Mouse (Mus musculus) testis, adult 2 months (tissue): ENCODE results near the gene Pms2. TPM values are rescaled to one million over a fixed set of nuclear protein-coding genes. Genes with fewer than 3 reads are reported as not detected.

ENCODE experiments used
- H3K27ac ChIP-seq: fragments of 200-500 bp; 2 replicates; pipeline ENCODE4 v1.5.1; 2012; ENCODE audit warnings: low read depth, low read length; ENCODE audit not compliant: control insufficient read depth, insufficient read depth
- H3K27me3 ChIP-seq: fragments of 200-500 bp; 2 replicates; pipeline ENCODE4 v1.6.1; 2012; ENCODE audit warnings: mild to moderate bottlenecking, low read length, moderate library complexity; ENCODE audit not compliant: control insufficient read depth, insufficient read depth
- H3K36me3 ChIP-seq: fragments of 200-500 bp; 2 replicates; pipeline ENCODE4 v1.6.1; 2012; ENCODE audit warnings: mild to moderate bottlenecking, low read length; ENCODE audit not compliant: control insufficient read depth, insufficient read depth
- H3K4me1 ChIP-seq: fragments of 200-500 bp; 2 replicates; pipeline ENCODE4 v1.6.1; 2012; ENCODE audit warnings: low read length; ENCODE audit not compliant: control insufficient read depth, insufficient read depth
- H3K4me3 ChIP-seq: fragments of 200-500 bp; 2 replicates; pipeline ENCODE4 v1.5.1; 2012; ENCODE audit warnings: low read depth, mild to moderate bottlenecking, low read length, moderate library complexity, mixed read lengths; ENCODE audit not compliant: control insufficient read depth
- CTCF ChIP-seq: fragments of 200-500 bp; IDR thresholded peaks from 2 replicates; pipeline ENCODE4 v1.5.1; 2012; ENCODE audit warnings: low read depth, mild to moderate bottlenecking, inconsistent platforms, low read length, moderate library complexity; ENCODE audit not compliant: control insufficient read depth, insufficient read depth, insufficient replicate concordance
- POLR2A ChIP-seq: fragments of 200-500 bp; IDR thresholded peaks from 2 replicates; pipeline ENCODE4 v1.6.1; 2012; ENCODE audit warnings: low read depth, mild to moderate bottlenecking, inconsistent platforms, low read length, moderate library complexity; ENCODE audit not compliant: control insufficient read depth
- polyA plus RNA-seq: library from polyadenylated mRNA; depleted of rRNA; stranded (reverse); fragments of >200 nt; gene quantifications from 2 replicates; pipeline ENCODE4 v1.2.3, GENCODE M21; 2012

The Pms2 gene
- polyA plus RNA-seq, 1 experiment, result 3.4 TPM

DNA sequence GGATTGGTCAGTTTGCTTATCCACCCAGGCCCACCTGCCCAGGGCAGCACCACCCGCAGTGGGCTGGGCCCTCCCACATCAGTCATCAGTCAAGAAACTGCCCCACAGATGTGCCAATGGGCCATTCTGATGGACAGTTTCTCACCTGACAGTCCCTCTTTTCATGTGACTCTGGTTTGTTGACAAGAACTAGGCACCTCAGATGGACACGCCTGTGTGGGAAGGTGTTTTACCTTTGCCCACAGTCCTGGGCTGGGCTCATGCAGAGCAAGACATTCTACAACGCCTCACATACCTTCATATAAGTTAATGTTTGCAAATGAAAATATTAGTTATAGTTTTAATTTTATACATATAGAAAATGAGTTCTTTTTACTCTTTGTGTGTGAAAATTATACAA lies 8.4 kb downstream of the Pms2 start:
- no peak overlapping the region for H3K27ac ChIP-seq
- H3K36me3 ChIP-seq, result peaks cover 5% of the 10 kb centered on the region
- H3K4me3 ChIP-seq, result no peak overlapping the region
- TF ChIP-seq CTCF (no peak), POLR2A (no peak)
- no peaks in the 10 kb centered on the region for H3K27me3 ChIP-seq
- no peaks in the 10 kb centered on the region for H3K4me1 ChIP-seq

DNA sequence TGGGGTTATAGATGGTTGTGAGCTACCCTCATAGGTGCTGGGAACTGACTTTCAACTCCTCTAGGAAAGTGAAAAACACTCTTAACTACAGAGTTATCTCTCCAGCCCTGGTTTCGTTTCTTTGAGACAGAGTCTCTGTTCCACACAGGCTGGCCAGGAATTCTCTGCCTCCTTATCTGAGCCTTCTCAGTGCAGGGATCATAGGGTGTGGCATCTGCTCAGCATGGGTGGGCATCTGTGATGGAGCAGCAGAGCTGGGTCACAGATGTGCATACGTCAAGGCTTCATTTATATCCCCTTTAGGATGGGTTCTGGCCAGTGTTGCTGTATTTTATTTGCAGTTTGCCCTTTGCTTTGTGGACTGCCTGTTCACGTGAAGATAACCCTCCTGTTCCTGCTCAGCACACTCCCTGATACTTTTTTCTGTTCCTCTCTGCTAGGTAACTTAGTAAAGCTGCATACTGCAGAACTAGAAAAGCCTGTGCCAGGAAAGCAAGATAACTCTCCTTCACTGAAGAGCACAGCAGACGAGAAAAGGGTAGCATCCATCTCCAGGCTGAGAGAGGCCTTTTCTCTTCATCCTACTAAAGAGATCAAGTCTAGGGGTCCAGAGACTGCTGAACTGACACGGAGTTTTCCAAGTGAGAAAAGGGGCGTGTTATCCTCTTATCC lies 15.2 kb downstream of the Pms2 start:
- no peak overlapping the region for H3K27ac ChIP-seq
- H3K27me3 ChIP-seq, result no peaks in the 10 kb centered on the region
- peaks cover 2% of the 10 kb centered on the region; the same call in 1 of the 2 replicates for H3K36me3 ChIP-seq
- H3K4me3 ChIP-seq, result no peak overlapping the region
- no peaks in the 10 kb centered on the region for H3K4me1 ChIP-seq
- TF ChIP-seq CTCF (no peak), POLR2A (no peak)

DNA sequence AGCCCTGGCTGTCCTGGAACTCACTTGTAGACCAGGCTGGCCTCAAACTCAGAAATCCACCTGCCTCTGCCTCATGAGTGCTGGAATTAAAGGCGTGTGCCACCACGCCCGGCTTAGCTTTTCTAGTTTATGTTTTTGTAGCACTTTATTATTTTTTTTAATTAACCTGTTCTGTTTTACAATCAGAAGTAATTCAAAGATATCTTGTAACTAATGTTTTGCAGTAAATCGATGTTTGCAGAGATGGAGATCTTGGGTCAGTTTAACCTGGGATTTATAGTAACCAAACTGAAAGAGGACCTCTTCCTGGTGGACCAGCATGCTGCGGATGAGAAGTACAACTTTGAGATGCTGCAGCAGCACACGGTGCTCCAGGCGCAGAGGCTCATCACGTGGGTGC lies 18.1 kb downstream of the Pms2 start, which contains the start of gene Gm42421:
Gm42421 (plus strand) TSS at position 301 of the 400 bp plus-strand sequence.
- TF ChIP-seq CTCF, result no peak
- TF ChIP-seq POLR2A, result no peak
- no peak within 1 kb of the TSS for H3K4me3 ChIP-seq

DNA sequence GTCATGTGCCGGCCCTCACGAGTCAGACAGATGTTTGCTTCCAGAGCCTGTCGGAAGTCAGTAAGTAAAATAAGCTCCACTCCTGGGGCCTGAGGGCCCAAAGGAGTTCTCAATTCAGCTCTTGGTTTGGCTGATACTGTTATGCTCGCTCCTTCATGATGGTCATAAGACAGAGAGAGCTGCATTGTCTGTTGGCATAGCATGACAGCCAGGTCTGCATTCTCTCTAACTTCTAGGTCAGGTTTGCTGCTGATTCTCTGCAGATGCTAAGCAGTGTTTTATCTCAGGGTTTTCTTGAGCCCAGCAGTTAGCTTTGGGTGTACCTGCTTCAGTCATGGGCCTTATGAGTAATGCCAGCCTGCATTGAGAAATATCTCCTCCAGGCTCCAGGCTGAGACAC lies 19.5 kb downstream of the Pms2 start:
- TF ChIP-seq POLR2A (no peak), CTCF (no peak)
- Histone ChIP-seq H3K4me3 (no peak overlapping the region), H3K4me1 (0 out of 2 replicates have a peak, but pooled peaks cover 6% of the 10 kb centered on the region), H3K27ac (no peak overlapping the region), H3K27me3 (no peaks in the 10 kb centered on the region), H3K36me3 (peaks cover 2% of the 10 kb centered on the region; the same call in 1 of the 2 replicates)

More for the DNA sequence above, 18.1 kb downstream of the Pms2 start, which contains the start of gene Gm42421:
- Histone ChIP-seq H3K27me3 (no peaks in the 10 kb centered on the region), H3K4me1 (0 out of 2 replicates have a peak, but pooled peaks cover 5% of the 10 kb centered on the region), H3K27ac (no peak within 1 kb of the TSS), H3K36me3 (peaks cover 2% of the 10 kb centered on the region; the same call in 1 of the 2 replicates)

DNA sequence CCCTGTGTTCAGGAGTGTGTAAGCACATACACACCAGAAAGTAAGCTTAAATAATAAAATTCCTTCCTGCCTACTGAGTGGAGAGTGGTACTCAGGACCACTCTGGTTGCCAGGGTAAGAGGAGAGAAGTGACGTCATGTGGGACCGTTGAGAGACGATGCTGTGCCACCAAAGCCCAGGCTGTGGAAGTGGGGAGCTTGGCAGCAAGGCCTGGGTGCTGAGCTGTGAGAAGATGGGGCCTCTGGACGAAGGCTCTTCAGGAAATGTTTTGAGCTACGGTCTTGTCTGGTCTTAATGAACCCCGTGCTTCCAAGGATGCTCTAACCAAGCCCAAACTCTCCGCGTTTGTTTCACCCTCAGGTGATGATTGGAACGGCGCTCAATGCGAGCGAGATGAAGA lies 20.9 kb downstream of the Pms2 start:
- no peak for TF ChIP-seq POLR2A
- no peak for TF ChIP-seq CTCF
- Histone ChIP-seq H3K36me3 (no peaks in the 10 kb centered on the region), H3K4me3 (no peak overlapping the region)

DNA sequence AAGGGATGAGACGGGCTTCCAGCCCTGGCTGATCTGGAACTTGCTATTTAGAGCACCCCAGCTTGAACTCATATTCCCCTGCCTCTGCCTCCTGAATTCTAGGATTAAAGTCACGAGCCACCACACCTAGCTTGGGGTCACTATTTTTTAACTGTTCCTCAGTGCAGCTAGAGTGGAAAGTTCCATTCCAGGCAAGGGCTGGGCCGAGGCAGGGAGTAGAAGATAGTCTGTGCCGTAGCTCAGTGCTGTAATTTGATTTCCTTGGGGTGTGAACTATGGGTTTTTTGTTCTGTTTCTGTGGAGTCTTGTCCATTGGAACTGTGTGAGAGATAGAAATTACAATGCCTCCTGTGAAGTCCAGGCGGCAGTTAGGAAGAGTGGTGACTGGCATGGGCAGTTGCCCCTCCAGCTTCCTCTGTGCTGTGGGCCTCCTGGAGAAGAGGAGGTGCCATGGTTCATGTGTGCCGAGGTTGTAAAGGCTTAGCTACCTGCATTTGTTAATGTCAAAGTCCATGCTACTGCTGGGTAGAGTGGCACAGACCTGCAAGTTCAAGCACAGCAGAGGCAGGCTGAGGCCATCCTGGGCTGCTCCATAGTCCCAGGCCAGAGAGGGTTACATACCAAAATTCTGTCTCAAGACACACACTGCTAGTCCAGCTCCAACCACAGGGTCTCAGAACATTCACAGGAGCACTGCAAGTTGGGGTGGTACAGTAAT lies 22.3 kb downstream of the Pms2 start:
- Histone ChIP-seq H3K27ac (no peak overlapping the region), H3K4me1 (0 out of 2 replicates have a peak, but pooled peaks cover 6% of the 10 kb centered on the region), H3K36me3 (no peaks in the 10 kb centered on the region), H3K4me3 (peak overlapping the region; percentile 84), H3K27me3 (no peaks in the 10 kb centered on the region)
- TF ChIP-seq CTCF (no peak), POLR2A (no peak)

More for the DNA sequence above, 20.9 kb downstream of the Pms2 start:
- H3K27ac ChIP-seq, result no peak overlapping the region
- no peaks in the 10 kb centered on the region for H3K27me3 ChIP-seq
- H3K4me1 ChIP-seq, result 0 out of 2 replicates have a peak, but pooled peaks cover 6% of the 10 kb centered on the region

DNA sequence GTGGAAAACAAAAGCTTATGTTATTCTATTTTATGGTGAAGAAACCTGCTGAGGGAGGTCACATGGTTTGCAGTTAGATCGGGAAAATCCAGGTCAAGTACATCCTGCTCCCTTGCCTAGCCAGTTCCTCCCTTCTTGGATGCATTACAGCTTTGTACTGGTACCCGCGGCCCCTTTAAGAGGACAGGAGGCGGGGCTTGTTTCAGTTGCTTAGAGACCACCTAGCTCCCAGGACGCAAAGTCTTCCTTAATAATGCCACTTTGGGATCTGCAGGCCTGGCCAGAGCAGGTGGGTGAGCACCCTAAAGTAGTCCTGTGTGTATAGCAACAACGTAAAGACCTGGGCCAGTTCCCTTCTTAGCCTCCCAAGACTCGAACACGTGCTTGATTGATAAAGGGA lies 23.1 kb downstream of the Pms2 start, which contains the start of gene Rsph10b:
Rsph10b (plus strand) TSS at position 205 of the 400 bp plus-strand sequence.
- TF ChIP-seq CTCF (no peak), POLR2A (peak; percentile 66; the same call in 1 of the 2 replicates)
- Histone ChIP-seq H3K4me3 (peak within 1 kb of the TSS; percentile 84), H3K27ac (no peak within 1 kb of the TSS), H3K36me3 (no peaks in the 10 kb centered on the region), H3K4me1 (0 out of 2 replicates have a peak, but pooled peaks cover 6% of the 10 kb centered on the region), H3K27me3 (no peaks in the 10 kb centered on the region)
